Mouse (Mus musculus): ENCODE data around the gene Capsl.

Capsl gene

GRCm38 (mm10) chr15:9435534-9436180 lies at the start of gene Capsl:
TSS of gene Capsl (plus strand) at chr15:9436028.
- DNase-seq (ENCODE audit: low spot score): peak; percentile 81

DNA sequence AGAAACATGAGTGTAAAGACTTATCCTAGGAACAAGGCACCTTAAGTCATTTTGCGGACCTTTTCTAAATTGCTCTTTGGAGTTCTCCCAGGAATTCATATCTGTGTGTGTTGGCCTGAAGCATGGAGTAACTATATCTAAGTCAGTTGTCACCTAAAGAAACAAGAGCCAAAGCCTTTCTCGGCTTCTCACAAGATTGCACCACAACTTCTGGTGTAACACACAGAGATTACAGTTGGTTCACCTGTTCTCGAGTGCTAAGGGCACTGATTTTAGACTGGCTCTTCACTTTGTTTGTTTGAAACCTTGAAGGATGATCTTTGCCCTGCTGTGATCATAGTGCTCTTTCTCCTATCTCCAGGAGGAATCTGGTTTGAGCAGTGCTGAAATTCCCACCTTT lies 26.4 kb upstream of the Capsl start:
- no peak for DNase-seq (ENCODE audit: low spot score)

GRCm38 (mm10) chr15:9421163-9421562 lies 14.7 kb upstream of the Capsl start:
- DNase-seq (ENCODE audit: low spot score): no peak

- no peak for DNase-seq (ENCODE audit: low spot score)
These were observed 8.0 kb upstream of the Capsl start for GRCm38 (mm10) chr15:9427849-9428248.

- DNase-seq (ENCODE audit: low spot score): no peak
These were observed 6.0 kb upstream of the Capsl start for GRCm38 (mm10) chr15:9429843-9430242.

GRCm38 (mm10) chr15:9451999-9452398 lies 16.2 kb downstream of the Capsl start:
- DNase-seq (ENCODE audit: low spot score): no peak

- no peak for DNase-seq (ENCODE audit: low spot score)
These were observed 17.0 kb downstream of the Capsl start for GRCm38 (mm10) chr15:9452842-9453241.

GRCm38 (mm10) chr15:9454198-9454597 lies 18.4 kb downstream of the Capsl start:
- DNase-seq (ENCODE audit: low spot score): no peak

DNA sequence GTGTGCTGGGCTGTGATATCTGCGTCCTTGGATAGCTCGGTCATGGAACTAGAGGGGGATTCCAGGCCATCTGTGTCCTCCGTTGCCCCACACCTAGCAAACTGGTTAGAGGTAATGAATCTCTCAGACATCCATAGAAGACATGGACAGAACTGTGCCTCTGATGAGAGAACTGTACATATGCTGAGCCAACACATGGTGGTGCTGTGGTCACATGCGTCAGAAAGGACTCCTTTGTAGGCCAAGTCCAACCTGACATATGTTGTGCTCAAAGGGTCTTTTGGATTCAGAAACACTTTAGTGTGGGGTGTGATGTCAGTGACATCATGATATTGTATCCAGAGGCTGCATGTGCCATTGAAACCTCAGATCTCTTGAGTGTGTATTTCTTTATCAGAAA lies 19.4 kb downstream of the Capsl start:
- peak; percentile 30 for DNase-seq (ENCODE audit: low spot score)

DNA sequence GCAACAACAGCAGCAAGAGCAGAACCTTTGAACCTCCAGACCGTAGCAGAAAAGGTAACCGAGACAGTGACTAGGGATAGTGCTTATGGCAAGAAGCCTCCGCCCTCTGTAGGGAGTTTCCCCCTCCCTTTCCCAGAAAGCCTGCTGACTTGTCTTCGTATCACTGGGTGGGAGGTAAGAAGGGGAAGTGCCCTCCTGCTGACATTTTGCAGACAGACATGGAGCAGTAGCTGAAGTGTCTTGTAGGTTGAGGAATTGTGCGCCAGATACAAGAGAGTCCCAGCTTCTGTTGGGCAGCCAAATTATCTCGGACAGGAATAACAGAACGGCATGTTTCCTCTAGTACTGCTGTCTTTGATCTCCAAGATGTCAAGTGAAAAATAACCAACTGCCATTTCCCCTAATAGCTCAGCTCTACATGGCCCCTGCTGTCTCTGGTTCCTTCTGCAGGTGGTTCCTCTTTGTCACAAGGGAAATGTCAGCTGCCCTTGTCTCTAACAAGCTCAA lies 27.7 kb downstream of the Capsl start:
- no peak for DNase-seq (ENCODE audit: low spot score)

DNA sequence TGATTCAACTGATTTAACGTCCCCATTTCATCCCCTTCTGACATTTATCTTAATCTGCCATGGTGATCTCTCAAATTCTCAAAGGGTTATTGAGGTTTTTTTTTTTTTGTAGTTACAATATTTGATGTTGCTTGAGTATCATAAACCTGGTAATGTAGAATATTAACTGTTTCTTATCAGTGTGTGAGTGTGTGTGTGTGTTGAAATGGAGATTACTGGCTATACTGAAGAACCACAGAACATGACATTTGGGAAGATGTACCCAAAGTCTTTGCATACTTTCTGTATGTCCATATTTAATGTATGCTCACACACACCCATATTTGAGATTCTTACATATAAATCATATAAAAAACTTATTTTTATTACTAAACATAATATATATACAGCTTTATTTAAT lies 28.2 kb downstream of the Capsl start:
- DNase-seq (ENCODE audit: low spot score): no peak

GRCm38 (mm10) chr15:9471053-9471685 lies 35.3 kb downstream of the Capsl start:
- DNase-seq (ENCODE audit: low spot score): no peak

GRCm38 (mm10) chr15:9472167-9472566 lies 36.3 kb downstream of the Capsl start:
- no peak for DNase-seq (ENCODE audit: low spot score)

- DNase-seq (ENCODE audit: low spot score): no peak
These were observed 36.8 kb downstream of the Capsl start for GRCm38 (mm10) chr15:9472618-9473017.

DNA sequence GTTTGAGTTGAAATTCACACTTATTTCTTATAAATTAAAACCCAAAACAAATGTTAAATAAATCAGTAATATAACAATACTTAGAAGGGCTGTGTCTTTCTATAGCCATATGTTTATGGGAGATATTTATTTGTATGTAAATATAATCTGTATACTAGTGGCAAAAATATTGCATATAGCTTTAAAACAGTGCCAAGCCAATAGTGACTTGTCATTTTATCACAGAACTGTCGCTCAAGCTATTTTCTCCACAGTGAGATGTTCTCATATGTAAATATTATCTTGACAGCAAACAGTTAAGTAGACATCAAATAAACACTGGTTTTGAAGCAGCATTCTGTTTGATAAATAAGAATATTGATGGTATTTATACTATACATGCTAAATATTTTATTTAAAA lies 37.4 kb downstream of the Capsl start:
- DNase-seq (ENCODE audit: low spot score): no peak

- DNase-seq (ENCODE audit: low spot score): no peak
These were observed 53.7 kb downstream of the Capsl start for GRCm38 (mm10) chr15:9489417-9490118.

- no peak for DNase-seq (ENCODE audit: low spot score)
These were observed 56.2 kb downstream of the Capsl start for GRCm38 (mm10) chr15:9492077-9492476.

Data from layer of hippocampus, adult 11-12 months (tissue).